Mouse (Mus musculus) lung, embryonic 15.5 days (tissue): ENCODE results near the gene Pibf1. TPM values are rescaled to one million over a fixed set of nuclear protein-coding genes. Genes with fewer than 3 reads are reported as not detected.

Experiments used
- ATAC-seq: fragments of 200-750 bp; cut with Nextera tagmentation; 2 replicates; pipeline ENCODE4 v1.8.0; 2017; ENCODE audit warnings: moderate number of reproducible peaks, borderline replicate concordance; ENCODE audit not compliant: low FRiP score, low TSS enrichment; ENCODE audit errors: extremely low read depth
- H3K27ac ChIP-seq: fragments of 300-500 bp; sonication (generic); 2 replicates; pipeline ENCODE4 v1.5.1; 2015; ENCODE audit warnings: moderate library complexity, mild to moderate bottlenecking, inconsistent platforms
- H3K27me3 ChIP-seq: fragments of 300-500 bp; sonication (generic); 2 replicates; pipeline ENCODE4 v1.6.1; 2015; ENCODE audit warnings: inconsistent platforms
- H3K36me3 ChIP-seq: fragments of 300-500 bp; sonication (generic); 2 replicates; pipeline ENCODE4 v1.6.1; 2015; ENCODE audit warnings: inconsistent platforms
- H3K4me1 ChIP-seq: fragments of 300-500 bp; sonication (generic); 2 replicates; pipeline ENCODE4 v1.6.1; 2015; ENCODE audit warnings: inconsistent platforms
- H3K4me2 ChIP-seq: fragments of 300-500 bp; sonication (generic); 2 replicates; pipeline ENCODE4 v1.6.1; 2015; ENCODE audit warnings: inconsistent platforms, mild to moderate bottlenecking, moderate library complexity
- H3K4me3 ChIP-seq: fragments of 300-500 bp; sonication (generic); 2 replicates; pipeline ENCODE4 v1.5.1; 2015; ENCODE audit warnings: mild to moderate bottlenecking, inconsistent platforms
- H3K9ac ChIP-seq: fragments of 300-500 bp; sonication (generic); 2 replicates; pipeline ENCODE4 v1.6.1; 2015; ENCODE audit warnings: inconsistent platforms
- H3K9me3 ChIP-seq: fragments of 300-500 bp; sonication (generic); 2 replicates; pipeline ENCODE4 v1.6.1; 2016; ENCODE audit warnings: inconsistent platforms
- WGBS: fragments of 180-500 bp; shearing (Covaris S2); methylation state at CpG from one replicate; pipeline ENCODE4 v1.1.7; 2015; 5-methylcytosine and 5-hydroxymethylcytosine counted together
- polyA plus RNA-seq: library from polyadenylated mRNA; unstranded; fragments of >200 nt; fragmentation: Nextera tagmentation; extraction: Ambion mirVana; gene quantifications from 2 replicates; pipeline ENCODE4 v1.2.1, GENCODE M21; 2015

The Pibf1 gene
- 14.0 and 19.5 TPM in 2 replicates for polyA plus RNA-seq

DNA sequence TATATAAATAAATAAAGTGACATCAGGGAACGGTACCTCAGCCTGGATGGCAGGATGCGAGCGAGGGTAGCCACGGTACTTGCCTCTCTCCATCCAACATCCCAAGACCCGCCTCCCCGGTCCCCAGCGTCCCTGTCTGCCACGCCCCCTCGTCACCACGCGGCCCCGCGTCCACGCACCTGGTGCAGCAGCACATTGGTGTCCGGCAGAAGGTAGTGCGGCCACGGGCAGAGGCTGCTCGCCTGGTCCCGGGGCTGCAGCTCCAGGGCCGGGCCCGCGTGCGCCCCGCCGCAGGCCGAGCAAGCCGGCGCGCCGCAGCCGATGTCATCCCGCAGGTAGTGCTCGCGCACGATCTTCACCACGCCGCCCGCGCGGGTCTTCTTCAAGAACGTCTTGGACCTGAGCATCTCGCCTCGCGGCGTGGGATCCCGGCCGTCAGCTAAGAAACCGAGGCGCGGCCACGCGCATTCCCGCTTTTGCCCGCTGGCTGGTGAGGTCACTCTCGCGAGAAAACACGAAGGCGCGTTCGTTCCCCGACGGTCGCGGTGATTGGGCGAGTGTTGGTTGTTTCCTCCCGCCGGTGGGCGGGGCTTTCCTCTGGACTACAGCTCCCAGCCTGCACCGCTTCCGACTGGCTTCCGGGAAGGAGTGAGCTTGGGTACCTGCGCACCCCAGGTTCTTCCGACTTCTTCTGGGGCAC is at the start of gene Pibf1, which contains the start of gene Dis3:
Pibf1 (plus strand) TSS at position 158 of the 700 bp plus-strand sequence.
Dis3 (minus strand) TSS at position 504 of the 700 bp plus-strand sequence.
- ATAC-seq = peak; percentile 99
- Histone ChIP-seq H3K27ac (peak within 1 kb of the TSS; percentile 60), H3K27me3 (no peaks in the 10 kb centered on the region), H3K36me3 (peaks cover 30% of the 10 kb centered on the region), H3K9ac (peak within 1 kb of the TSS; percentile 76), H3K9me3 (no peaks in the 10 kb centered on the region), H3K4me3 (peak within 1 kb of the TSS; percentile 73), H3K4me2 (peak within 1 kb of the TSS; percentile 68), H3K4me1 (peaks cover 7% of the 10 kb centered on the region; the same call in 1 of the 2 replicates)
- under 1% methylated on average over 73 of the region's 73 CpGs for WGBS

DNA sequence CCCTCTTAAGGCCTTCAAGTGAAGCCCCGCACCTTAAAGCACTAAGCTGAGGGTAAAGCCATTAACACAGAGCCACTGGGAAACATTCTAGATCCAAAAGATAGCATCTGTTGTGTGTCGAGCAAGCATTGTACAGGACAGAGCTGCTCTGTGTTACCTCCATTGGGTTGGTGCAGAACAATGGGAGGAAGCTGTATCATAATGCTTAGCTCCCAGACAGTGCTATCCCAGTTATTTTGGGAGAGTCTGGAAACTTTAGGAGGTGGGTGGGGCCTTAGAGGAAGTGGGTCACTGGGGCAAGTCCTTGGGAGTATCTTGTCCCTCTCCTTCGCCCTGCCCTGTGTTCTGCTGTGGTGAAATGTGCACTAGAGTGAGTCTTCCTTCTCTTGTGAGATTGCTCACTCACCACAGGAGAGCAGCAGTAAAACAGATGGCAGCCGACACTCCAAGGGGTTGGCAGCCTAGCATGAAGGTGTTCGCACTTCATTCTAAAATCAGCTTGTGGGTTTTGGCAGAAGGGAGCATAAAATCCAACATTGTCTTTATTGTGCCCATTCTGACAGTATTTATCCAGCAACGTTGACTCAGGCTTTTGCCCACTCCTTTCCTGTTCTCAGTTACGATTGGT is 40.2 kb upstream of the Pibf1 start:
- no peaks in the 10 kb centered on the region for H3K4me1 ChIP-seq
- H3K4me3 ChIP-seq = no peak overlapping the region
- peak; percentile 65 for ATAC-seq
- no peaks in the 10 kb centered on the region for H3K9me3 ChIP-seq
- peaks cover 51% of the 10 kb centered on the region for H3K36me3 ChIP-seq
- H3K9ac ChIP-seq = no peak overlapping the region
- no peaks in the 10 kb centered on the region for H3K27me3 ChIP-seq
- no peak overlapping the region for H3K4me2 ChIP-seq
- no peak overlapping the region for H3K27ac ChIP-seq
- WGBS = 85% methylated on average over 7 of the region's 7 CpGs

- H3K36me3 ChIP-seq = peaks cover 56% of the 10 kb centered on the region
- H3K4me1 ChIP-seq = no peaks in the 10 kb centered on the region
- 76% methylated on average over 12 of the region's 12 CpGs for WGBS
- no peaks in the 10 kb centered on the region for H3K9me3 ChIP-seq
- H3K27me3 ChIP-seq = no peaks in the 10 kb centered on the region
- ATAC-seq = no peak
- H3K4me2 ChIP-seq = no peak overlapping the region
- no peak overlapping the region for H3K27ac ChIP-seq
- no peak overlapping the region for H3K9ac ChIP-seq
- H3K4me3 ChIP-seq = no peak overlapping the region
These were observed 38.6 kb upstream of the Pibf1 start for GRCm38 (mm10) chr14:99060616-99061015.

DNA sequence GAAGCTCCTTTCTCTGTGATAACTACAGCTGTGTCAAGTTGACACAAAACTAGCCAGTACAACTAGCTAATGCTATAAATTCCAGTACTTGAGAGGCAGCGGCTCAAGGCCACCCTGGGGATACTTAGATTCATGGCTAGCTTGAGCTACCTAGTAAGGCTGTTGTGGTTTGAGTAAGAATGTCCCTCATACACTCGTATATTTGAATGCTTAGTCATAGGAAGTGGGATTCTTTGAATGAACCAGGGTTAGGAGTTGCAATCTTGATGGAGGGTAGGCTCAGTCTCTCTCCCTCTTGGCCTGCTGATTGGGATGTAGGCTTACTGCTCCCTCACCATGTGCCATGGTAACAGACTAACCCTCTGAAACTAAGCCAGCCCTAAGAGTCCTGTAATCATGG is 36.1 kb upstream of the Pibf1 start:
- Histone ChIP-seq H3K9ac (no peak overlapping the region), H3K27ac (no peak overlapping the region), H3K4me2 (no peak overlapping the region), H3K4me1 (no peaks in the 10 kb centered on the region), H3K9me3 (no peaks in the 10 kb centered on the region), H3K27me3 (no peaks in the 10 kb centered on the region), H3K36me3 (peaks cover 59% of the 10 kb centered on the region), H3K4me3 (no peak overlapping the region)
- 92% methylated on average over 2 of the region's 2 CpGs for WGBS
- ATAC-seq = no peak

- Histone ChIP-seq H3K27me3 (no peaks in the 10 kb centered on the region), H3K36me3 (peaks cover 69% of the 10 kb centered on the region), H3K27ac (no peak overlapping the region), H3K4me1 (no peaks in the 10 kb centered on the region), H3K9me3 (no peaks in the 10 kb centered on the region), H3K4me3 (no peak overlapping the region), H3K9ac (no peak overlapping the region), H3K4me2 (no peak overlapping the region)
- no peak for ATAC-seq
- 86% methylated on average over 4 of the region's 4 CpGs for WGBS
These were observed 28.1 kb upstream of the Pibf1 start for GRCm38 (mm10) chr14:99071146-99071545.

DNA sequence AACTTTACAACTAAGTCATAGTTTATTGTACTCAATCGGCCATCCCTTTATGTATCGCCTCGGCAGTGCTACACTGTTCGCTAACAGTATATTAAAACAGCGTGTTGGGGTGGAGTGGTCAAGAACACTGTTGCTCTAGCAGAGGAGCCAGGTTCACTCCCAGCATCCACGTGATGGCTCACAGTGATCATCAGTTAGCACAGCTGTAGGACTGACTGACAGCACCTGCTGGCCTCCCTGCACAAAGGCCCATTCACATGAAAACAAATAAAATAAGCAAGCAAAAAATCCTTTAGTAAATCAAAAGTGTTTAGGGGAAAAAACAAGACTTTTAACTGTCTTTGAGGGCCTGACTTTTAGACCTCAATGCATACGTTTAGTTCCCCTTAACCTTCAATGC is 10.3 kb upstream of the Pibf1 start:
- no peaks in the 10 kb centered on the region for H3K9me3 ChIP-seq
- H3K27me3 ChIP-seq = no peaks in the 10 kb centered on the region
- no peak for ATAC-seq
- 90% methylated on average over 7 of the region's 7 CpGs for WGBS
- no peaks in the 10 kb centered on the region for H3K4me1 ChIP-seq
- no peak overlapping the region for H3K4me3 ChIP-seq
- peaks cover 67% of the 10 kb centered on the region for H3K36me3 ChIP-seq
- no peak overlapping the region for H3K4me2 ChIP-seq
- H3K27ac ChIP-seq = no peak overlapping the region
- no peak overlapping the region for H3K9ac ChIP-seq

GRCm38 (mm10) chr14:99099967-99100587 is 853 bp downstream of the Pibf1 start:
- 6% methylated on average over 20 of the region's 20 CpGs for WGBS
- Histone ChIP-seq H3K9ac (peak overlapping the region; percentile 47), H3K4me3 (peak overlapping the region; percentile 73), H3K27ac (no peak overlapping the region), H3K4me1 (peaks cover 7% of the 10 kb centered on the region; the same call in 1 of the 2 replicates), H3K4me2 (peak overlapping the region; percentile 51), H3K9me3 (no peaks in the 10 kb centered on the region), H3K36me3 (peaks cover 29% of the 10 kb centered on the region), H3K27me3 (no peaks in the 10 kb centered on the region)
- ATAC-seq = no peak

DNA sequence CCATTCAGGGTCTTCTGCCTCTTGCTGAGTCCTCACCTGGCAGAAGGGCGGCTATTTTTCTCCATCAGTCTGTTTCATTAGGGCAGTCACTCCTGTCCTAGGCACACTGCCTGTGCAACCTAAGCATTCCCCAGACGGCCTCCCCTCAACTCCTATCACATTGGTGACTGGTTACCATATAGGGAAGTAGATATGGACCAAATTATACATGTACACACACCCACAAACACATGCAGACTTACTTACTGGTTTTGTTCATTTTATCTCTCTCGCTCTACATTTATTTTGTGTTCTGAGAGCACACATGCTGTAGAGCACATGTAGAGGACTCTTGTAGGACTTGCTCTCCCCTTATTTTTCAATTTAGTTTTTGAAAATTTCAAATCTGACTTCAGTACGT is 3.8 kb downstream of the Pibf1 start:
- Histone ChIP-seq H3K4me3 (no peak overlapping the region), H3K9ac (no peak overlapping the region), H3K27me3 (no peaks in the 10 kb centered on the region), H3K4me1 (peaks cover 7% of the 10 kb centered on the region; the same call in 1 of the 2 replicates), H3K4me2 (no peak overlapping the region), H3K27ac (no peak overlapping the region), H3K9me3 (no peaks in the 10 kb centered on the region), H3K36me3 (peaks cover 16% of the 10 kb centered on the region)
- 86% methylated on average over 4 of the region's 4 CpGs for WGBS
- ATAC-seq = no peak

DNA sequence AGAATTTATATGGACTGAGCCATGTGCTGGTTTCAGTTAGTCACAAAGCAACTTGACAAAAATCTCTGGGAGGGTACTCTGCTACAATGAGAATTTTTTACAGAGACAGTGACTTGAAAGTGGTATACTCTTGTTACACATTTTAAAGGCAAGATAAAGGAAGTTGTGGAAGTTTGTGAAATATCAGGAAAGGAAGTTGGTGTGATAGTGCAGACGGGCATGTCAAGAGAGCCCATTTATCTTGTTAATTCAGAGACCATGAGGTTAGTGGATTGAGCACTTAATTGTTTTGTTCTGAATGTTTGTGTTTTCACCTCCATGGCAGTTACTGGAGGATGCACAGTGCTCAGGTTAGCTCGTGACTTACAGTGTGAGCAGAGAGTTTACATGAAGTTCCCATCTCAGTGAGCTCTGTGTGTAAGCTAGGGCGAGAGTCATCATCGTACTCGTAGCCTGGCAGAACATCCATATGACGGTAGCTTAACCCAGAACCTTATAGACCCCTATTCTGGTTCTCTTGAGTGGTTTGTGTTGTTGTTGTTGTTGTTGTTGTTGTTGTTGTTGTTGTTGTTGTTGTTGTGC is 5.4 kb downstream of the Pibf1 start:
- no peak overlapping the region for H3K27ac ChIP-seq
- no peaks in the 10 kb centered on the region for H3K9me3 ChIP-seq
- no peak overlapping the region for H3K4me2 ChIP-seq
- H3K4me1 ChIP-seq = no peaks in the 10 kb centered on the region
- peaks cover 26% of the 10 kb centered on the region for H3K36me3 ChIP-seq
- H3K4me3 ChIP-seq = no peak overlapping the region
- H3K27me3 ChIP-seq = no peaks in the 10 kb centered on the region
- no peak for ATAC-seq
- 87% methylated on average over 6 of the region's 6 CpGs for WGBS
- H3K9ac ChIP-seq = no peak overlapping the region

DNA sequence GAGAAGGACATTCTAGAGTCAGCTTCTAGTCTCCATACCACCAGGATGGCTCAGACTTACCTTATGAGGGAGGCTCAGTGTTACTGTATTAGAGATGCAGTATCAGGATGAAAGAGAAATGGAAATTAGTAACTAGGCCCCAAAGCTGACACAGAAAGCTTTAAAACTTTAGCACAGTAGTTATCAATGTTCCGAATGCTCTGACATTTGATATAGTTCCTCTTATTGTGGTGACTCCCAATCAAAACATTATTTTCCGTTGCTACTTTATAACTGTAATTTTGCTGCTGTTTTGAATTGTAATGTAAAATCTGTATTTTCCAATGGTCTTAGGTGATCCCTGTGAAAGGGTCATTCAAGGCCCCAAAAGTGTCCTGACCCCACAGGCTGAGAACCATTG is 7.4 kb downstream of the Pibf1 start:
- H3K4me2 ChIP-seq = no peak overlapping the region
- ATAC-seq = no peak
- no peak overlapping the region for H3K27ac ChIP-seq
- H3K27me3 ChIP-seq = no peaks in the 10 kb centered on the region
- H3K36me3 ChIP-seq = peaks cover 36% of the 10 kb centered on the region
- H3K9ac ChIP-seq = no peak overlapping the region
- no peak overlapping the region for H3K4me3 ChIP-seq
- no peaks in the 10 kb centered on the region for H3K9me3 ChIP-seq
- no peaks in the 10 kb centered on the region for H3K4me1 ChIP-seq
- 86% methylated on average over 2 of the region's 2 CpGs for WGBS

- 86% methylated on average over 2 of the region's 2 CpGs for whole genome bisulfite sequencing
These were observed 8.5 kb downstream of the Pibf1 start for GRCm38 (mm10) chr14:99107631-99108187.

More at GRCm38 (mm10) chr14:99107631-99108187, 8.5 kb downstream of the Pibf1 start:
- Histone ChIP-seq H3K27ac (no peak overlapping the region), H3K4me1 (no peaks in the 10 kb centered on the region), H3K4me2 (no peak overlapping the region), H3K36me3 (peaks cover 45% of the 10 kb centered on the region), H3K4me3 (no peak overlapping the region), H3K9me3 (no peaks in the 10 kb centered on the region), H3K9ac (no peak overlapping the region), H3K27me3 (no peaks in the 10 kb centered on the region)
- no peak for ATAC-seq
